Mouse (Mus musculus): Measurements from ENCODE around the gene Ezh1. TPM values are rescaled to one million over a fixed set of nuclear protein-coding genes. Genes with fewer than 3 reads are reported as not detected.

Ezh1 gene
- total and polyA plus RNA-seq, 2 experiments from 2014 or later = 22.5 to 25.6 TPM

GRCm38 (mm10) chr11:101171721-101172433 lies 54.4 kb downstream of the Ezh1 start:
- H3K4me2 ChIP-seq (ENCODE audit: low read depth) = peak overlapping the region; percentile 61
- peaks cover 9% of the 10 kb centered on the region for H3K36me3 ChIP-seq (ENCODE audit: insufficient read depth)
- DNase-seq = peak; percentile 83
- H3K27ac ChIP-seq (ENCODE audit: low read depth, low read length) = peak overlapping the region; percentile 74; the same call in 1 of the 2 replicates
- H3K9ac ChIP-seq = peak overlapping the region; percentile 29; the same call in 1 of the 2 replicates
- under 1% methylated on average over 31 of the region's 31 CpGs for WGBS
- peak overlapping the region; percentile 71 for H3K4me3 ChIP-seq (ENCODE audit: low read depth, low read length)
- H3K9me3 ChIP-seq (ENCODE audit: low read length) = no peaks in the 10 kb centered on the region
- TF ChIP-seq CTCF (IDR thresholded peaks at IDR 0.05; ENCODE audit: low read depth) = no peak
- peak; percentile 62 for ATAC-seq
- peaks cover 18% of the 10 kb centered on the region for H3K4me1 ChIP-seq (ENCODE audit: insufficient read depth)
- H3K27me3 ChIP-seq (ENCODE audit: insufficient read depth, low read length) = peaks cover 48% of the 10 kb centered on the region

- WGBS = 1% methylated on average over 48 of the region's 50 CpGs
- peak within 1 kb of the TSS; percentile 63 for H3K9ac ChIP-seq
- peak; percentile 96 for ATAC-seq
- DNase-seq = peak; percentile 98
- H3K4me3 ChIP-seq (ENCODE audit: low read depth, low read length) = peak within 1 kb of the TSS; percentile 71
- H3K9me3 ChIP-seq (ENCODE audit: low read length) = no peaks in the 10 kb centered on the region
- peaks cover 48% of the 10 kb centered on the region for H3K27me3 ChIP-seq (ENCODE audit: insufficient read depth, low read length)
- peaks cover 9% of the 10 kb centered on the region for H3K36me3 ChIP-seq (ENCODE audit: insufficient read depth)
- H3K27ac ChIP-seq (ENCODE audit: low read depth, low read length) = peak within 1 kb of the TSS; percentile 74
- peak within 1 kb of the TSS; percentile 61 for H3K4me2 ChIP-seq (ENCODE audit: low read depth)
- TF ChIP-seq CTCF (IDR thresholded peaks at IDR 0.05; ENCODE audit: low read depth) = peak; percentile 21
- H3K4me1 ChIP-seq (ENCODE audit: insufficient read depth) = peaks cover 18% of the 10 kb centered on the region
These were observed 55.3 kb downstream of the Ezh1 start, which contains the start of gene Plekhh3 for GRCm38 (mm10) chr11:101170811-101171610. Plekhh3 (minus strand) TSS chr11:101171351.

DNA sequence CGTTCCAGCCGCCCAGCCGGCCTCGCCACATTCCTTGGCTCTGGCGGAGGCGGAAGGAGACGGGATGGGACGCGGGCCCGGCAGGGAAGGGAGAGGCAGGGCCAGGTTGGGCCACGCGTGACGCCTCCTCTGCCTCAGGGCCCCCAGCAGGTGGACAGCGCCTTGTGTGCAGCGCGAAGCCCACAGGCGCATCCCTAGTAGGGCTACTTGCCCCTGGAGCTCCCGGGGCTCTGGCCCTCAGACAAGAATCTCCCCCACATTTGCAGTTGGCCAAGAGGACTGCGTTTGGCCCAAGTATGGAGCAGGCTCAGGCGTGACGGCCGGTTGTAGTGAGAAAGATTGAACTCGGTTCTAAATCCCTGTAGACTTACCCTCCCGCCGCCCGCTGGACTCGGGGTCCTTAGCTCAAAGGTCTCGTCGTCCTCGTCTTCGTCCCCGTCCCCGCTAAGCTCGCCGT lies 55.9 kb downstream of the Ezh1 start, which contains the start of gene Cntnap1:
Gene Cntnap1, plus strand, starts transcription at position 170 of the 457 bp plus-strand sequence.
- no peak for DNase-seq
- H3K27me3 ChIP-seq (ENCODE audit: insufficient read depth, low read length) = peaks cover 52% of the 10 kb centered on the region
- under 1% methylated on average over 35 of the region's 35 CpGs for WGBS
- H3K4me1 ChIP-seq (ENCODE audit: insufficient read depth) = peaks cover 18% of the 10 kb centered on the region
- no peak for TF ChIP-seq CTCF (IDR thresholded peaks at IDR 0.05; ENCODE audit: low read depth)
- H3K9me3 ChIP-seq (ENCODE audit: low read length) = no peaks in the 10 kb centered on the region
- no peak for ATAC-seq
- peak within 1 kb of the TSS; percentile 71 for H3K4me3 ChIP-seq (ENCODE audit: low read depth, low read length)
- peak within 1 kb of the TSS; percentile 64; the same call in 1 of the 2 replicates for H3K27ac ChIP-seq (ENCODE audit: low read depth, low read length)
- peak within 1 kb of the TSS; percentile 63 for H3K9ac ChIP-seq
- H3K4me2 ChIP-seq (ENCODE audit: low read depth) = peak within 1 kb of the TSS; percentile 61
- peaks cover 9% of the 10 kb centered on the region for H3K36me3 ChIP-seq (ENCODE audit: insufficient read depth)

GRCm38 (mm10) chr11:101169301-101170107 lies 56.8 kb downstream of the Ezh1 start:
- ATAC-seq (no peak), DNase-seq (no peak)
- Histone ChIP-seq H3K9ac (peak overlapping the region; percentile 63; the same call in 1 of the 2 replicates), H3K27ac (ENCODE audit: low read depth, low read length) (no peak overlapping the region), H3K4me1 (ENCODE audit: insufficient read depth) (peaks cover 15% of the 10 kb centered on the region), H3K27me3 (ENCODE audit: insufficient read depth, low read length) (peaks cover 52% of the 10 kb centered on the region), H3K4me2 (ENCODE audit: low read depth) (peak overlapping the region; percentile 61), H3K4me3 (ENCODE audit: low read depth, low read length) (peak overlapping the region; percentile 71), H3K9me3 (ENCODE audit: low read length) (no peaks in the 10 kb centered on the region), H3K36me3 (ENCODE audit: insufficient read depth) (peaks cover 13% of the 10 kb centered on the region)
- WGBS = 18% methylated on average over 17 of the region's 17 CpGs
- no peak for TF ChIP-seq CTCF (IDR thresholded peaks at IDR 0.05; ENCODE audit: low read depth)

DNA sequence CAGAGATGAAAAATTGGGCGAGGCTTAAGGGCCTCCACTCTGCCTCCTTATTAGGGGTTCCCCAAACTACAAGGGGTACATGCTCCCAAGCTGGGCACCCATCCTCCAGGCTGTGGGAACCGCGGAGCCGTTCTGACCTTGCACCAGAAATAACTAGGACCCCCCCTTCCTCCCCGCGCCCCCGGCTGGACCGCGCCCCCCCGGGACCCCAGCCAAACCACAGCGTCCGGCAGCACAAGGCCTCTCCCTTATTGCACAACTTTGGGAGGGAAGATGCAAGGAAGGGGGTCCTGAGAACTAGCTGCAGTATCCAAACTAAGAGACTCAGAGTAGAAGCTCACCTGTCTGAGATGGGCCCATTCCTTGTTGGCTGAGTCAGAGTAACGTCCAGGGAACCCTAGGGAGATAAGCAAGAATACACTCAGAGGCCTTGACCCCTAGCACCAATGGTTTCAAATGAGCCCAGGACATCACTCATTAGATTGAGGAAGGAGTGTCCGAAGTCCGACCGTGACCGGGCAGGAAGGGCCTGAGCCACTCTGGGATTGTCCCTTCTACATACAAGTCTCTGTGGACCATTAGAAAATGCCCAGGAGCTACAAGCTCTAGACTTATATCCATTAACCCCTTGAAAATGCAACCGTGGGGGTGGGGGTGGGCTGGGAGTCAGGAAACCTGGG lies 57.8 kb downstream of the Ezh1 start:
- Histone ChIP-seq H3K9ac (no peak overlapping the region), H3K4me1 (ENCODE audit: insufficient read depth) (peaks cover 5% of the 10 kb centered on the region), H3K9me3 (ENCODE audit: low read length) (no peaks in the 10 kb centered on the region), H3K27me3 (ENCODE audit: insufficient read depth, low read length) (peaks cover 56% of the 10 kb centered on the region), H3K27ac (ENCODE audit: low read depth, low read length) (no peak overlapping the region), H3K36me3 (ENCODE audit: insufficient read depth) (peaks cover 13% of the 10 kb centered on the region), H3K4me2 (ENCODE audit: low read depth) (no peak overlapping the region), H3K4me3 (ENCODE audit: low read depth, low read length) (no peak overlapping the region)
- TF ChIP-seq CTCF (IDR thresholded peaks at IDR 0.05; ENCODE audit: low read depth) = no peak
- 71% methylated on average over 18 of the region's 18 CpGs for WGBS
- no peak for DNase-seq
- no peak for ATAC-seq

GRCm38 (mm10) chr11:101167963-101168300 lies 58.3 kb downstream of the Ezh1 start:
- TF ChIP-seq CTCF (IDR thresholded peaks at IDR 0.05; ENCODE audit: low read depth) = no peak
- no peak for DNase-seq
- Histone ChIP-seq H3K27me3 (ENCODE audit: insufficient read depth, low read length) (peaks cover 55% of the 10 kb centered on the region), H3K4me1 (ENCODE audit: insufficient read depth) (peaks cover under 1% of the 10 kb centered on the region), H3K9me3 (ENCODE audit: low read length) (no peaks in the 10 kb centered on the region), H3K36me3 (ENCODE audit: insufficient read depth) (peaks cover 13% of the 10 kb centered on the region), H3K9ac (no peak overlapping the region), H3K4me2 (ENCODE audit: low read depth) (no peak overlapping the region), H3K4me3 (ENCODE audit: low read depth, low read length) (no peak overlapping the region), H3K27ac (ENCODE audit: low read depth, low read length) (no peak overlapping the region)
- WGBS = 60% methylated on average over 8 of the region's 8 CpGs
- no peak for ATAC-seq
